Mouse (Mus musculus) C2C12 (cell line): ENCODE measurements around the gene Mbd4. TPM values are rescaled to one million over a fixed set of nuclear protein-coding genes. Genes with fewer than 3 reads are reported as not detected.
"Not testable (repeated sequence)": the region's sequence is repeated elsewhere in the genome, so short reads cannot be mapped to it uniquely, and the experiment has no call there.

Source experiments
- H3K27me3 ChIP-seq: one replicate; pipeline ENCODE4 v1.6.1; 2011; ENCODE audit not compliant: control insufficient read depth, insufficient read depth, insufficient read length
- H3K36me3 ChIP-seq: one replicate; pipeline ENCODE4 v1.6.1; 2011; ENCODE audit not compliant: control insufficient read depth, insufficient read depth
- H3K4me3 ChIP-seq: one replicate; pipeline ENCODE4 v1.5.1; 2011; ENCODE audit warnings: mild to moderate bottlenecking, control low read depth; ENCODE audit not compliant: poor library complexity, insufficient read depth, severe bottlenecking
- H3K79me2 ChIP-seq: one replicate; pipeline ENCODE4 v1.6.1; 2011; ENCODE audit not compliant: control insufficient read depth, insufficient read depth
- H3K79me3 ChIP-seq: one replicate; pipeline ENCODE4 v1.6.1; 2011; ENCODE audit warnings: low read depth, control low read depth
- H3ac ChIP-seq: one replicate; pipeline ENCODE3; 2011; ENCODE audit warnings: low read depth; ENCODE audit not compliant: control insufficient read depth, insufficient read length
- CEBPB ChIP-seq: IDR thresholded peaks from one replicate; pipeline ENCODE4 v1.6.1; 2011; ENCODE audit warnings: low read depth, mild to moderate bottlenecking, control low read depth, moderate library complexity
- CTCF ChIP-seq: IDR thresholded peaks from one replicate; pipeline ENCODE4 v1.5.1; 2011; ENCODE audit not compliant: control insufficient read depth, insufficient read depth, insufficient read length
- FOSL1 ChIP-seq: IDR thresholded peaks from one replicate; pipeline ENCODE4 v1.8.0; 2011; ENCODE audit warnings: mild to moderate bottlenecking, low read length; ENCODE audit not compliant: poor library complexity, insufficient read depth, severe bottlenecking
- MAX ChIP-seq: IDR thresholded peaks from one replicate; pipeline ENCODE4 v1.6.1; 2011; ENCODE audit warnings: mild to moderate bottlenecking, control low read depth
- MYOD1 ChIP-seq: IDR thresholded peaks from one replicate; pipeline ENCODE4 v1.6.1; 2011; ENCODE audit warnings: low read depth; ENCODE audit not compliant: control insufficient read depth, insufficient read length
- MYOG ChIP-seq: IDR thresholded peaks from one replicate; pipeline ENCODE4 v1.6.1; 2011; ENCODE audit not compliant: control insufficient read depth, insufficient read length; ENCODE audit errors: extremely low read depth
- USF1 ChIP-seq: IDR thresholded peaks from one replicate; pipeline ENCODE4 v1.6.1; 2011; ENCODE audit warnings: low read depth, mild to moderate bottlenecking, control low read depth, moderate library complexity
- polyA plus RNA-seq: library from polyadenylated mRNA; unstranded; fragments of >200 nt; fragmentation: generic; extraction: Trizol; gene quantifications from one replicate; pipeline ENCODE4 v1.2.1, GENCODE M21; 2012; ENCODE audit warnings: missing spikeins

Gene Mbd4
- polyA plus RNA-seq, 1 experiment, result 1.4 TPM

- Histone ChIP-seq H3K79me3 (no peaks in the 10 kb centered on the region), H3K27me3 (no peaks in the 10 kb centered on the region), H3ac (no peak overlapping the region), H3K79me2 (no peaks in the 10 kb centered on the region), H3K4me3 (no peak overlapping the region), H3K36me3 (no peaks in the 10 kb centered on the region)
- TF ChIP-seq CEBPB (no peak), USF1 (no peak), CTCF (no peak), MAX (no peak), FOSL1 (no peak), MYOD1 (no peak), MYOG (no peak)
Observed at GRCm38 (mm10) chr6:115832152-115832850, 20.9 kb downstream of the Mbd4 start.

DNA sequence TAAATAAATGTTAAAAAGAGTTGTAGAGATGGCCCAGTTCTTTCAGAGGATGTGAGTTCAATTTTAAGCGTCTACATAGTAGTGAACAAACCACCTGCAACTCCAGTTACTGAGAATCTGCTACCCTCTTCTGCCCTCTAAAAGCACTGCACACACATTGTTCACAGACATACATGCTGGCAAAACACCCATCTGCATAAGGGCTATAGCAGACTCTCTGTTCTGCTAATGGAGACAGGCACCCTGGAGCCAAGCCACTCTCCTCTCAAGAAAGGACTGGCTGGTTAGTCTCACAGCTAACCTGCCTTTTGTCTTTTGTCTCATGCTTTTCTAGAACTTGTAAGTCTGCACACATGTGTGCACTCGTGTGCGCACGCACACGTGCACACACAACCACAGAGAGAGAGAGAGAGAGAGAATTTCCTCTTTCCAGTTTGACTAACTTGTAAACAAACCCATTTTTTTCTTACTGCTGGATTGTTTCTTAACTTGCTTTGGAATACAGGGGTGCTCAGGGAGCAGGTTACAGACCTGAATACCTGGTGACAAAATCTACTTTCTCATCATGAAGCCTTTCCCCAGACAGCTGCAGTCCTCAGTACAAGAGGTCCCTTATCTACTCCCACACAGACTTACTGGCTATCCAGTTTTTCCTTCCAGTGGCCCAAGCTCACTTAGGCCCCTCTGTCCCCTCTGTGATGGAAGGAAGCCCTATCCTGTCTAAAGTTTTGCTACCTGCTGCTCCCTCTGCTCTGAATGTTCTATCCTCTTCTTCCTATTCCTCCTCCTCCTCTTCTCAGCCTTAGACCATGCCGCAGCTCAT is 22.2 kb downstream of the Mbd4 start:
- no peak overlapping the region for H3K4me3 ChIP-seq
- H3K79me2 ChIP-seq, result no peaks in the 10 kb centered on the region
- TF ChIP-seq CTCF, result no peak
- TF ChIP-seq FOSL1, result no peak
- no peak for TF ChIP-seq CEBPB
- TF ChIP-seq MYOG, result no peak
- no peak for TF ChIP-seq USF1
- no peak for TF ChIP-seq MYOD1
- TF ChIP-seq MAX, result no peak
- H3K36me3 ChIP-seq, result no peaks in the 10 kb centered on the region
- H3ac ChIP-seq, result no peak overlapping the region
- H3K79me3 ChIP-seq, result no peaks in the 10 kb centered on the region
- H3K27me3 ChIP-seq, result no peaks in the 10 kb centered on the region

GRCm38 (mm10) chr6:115823850-115824464 is 29.2 kb downstream of the Mbd4 start:
- not testable (repeated sequence) for H3K79me2 ChIP-seq, H3K79me3 ChIP-seq, H3K4me3 ChIP-seq, H3ac ChIP-seq, H3K36me3 ChIP-seq
- TF ChIP-seq CTCF, result peak; percentile 38
- H3K27me3 ChIP-seq, result peaks cover 20% of the 10 kb centered on the region

GRCm38 (mm10) chr6:115821216-115821993 is 31.8 kb downstream of the Mbd4 start:
- no peak overlapping the region for H3K4me3 ChIP-seq
- peaks cover 28% of the 10 kb centered on the region for H3K27me3 ChIP-seq
- H3K79me2 ChIP-seq, result no peaks in the 10 kb centered on the region
- H3K36me3 ChIP-seq, result no peaks in the 10 kb centered on the region
- TF ChIP-seq CEBPB, result no peak
- no peak for TF ChIP-seq MAX
- no peak for TF ChIP-seq MYOD1
- no peak for TF ChIP-seq USF1
- TF ChIP-seq CTCF, result no peak
- no peak for TF ChIP-seq MYOG
- TF ChIP-seq FOSL1, result no peak
- no peak overlapping the region for H3ac ChIP-seq
- no peaks in the 10 kb centered on the region for H3K79me3 ChIP-seq

- Histone ChIP-seq H3K4me3 (no peak overlapping the region), H3ac (no peak overlapping the region), H3K79me2 (no peaks in the 10 kb centered on the region), H3K27me3 (peaks cover 31% of the 10 kb centered on the region), H3K36me3 (no peaks in the 10 kb centered on the region), H3K79me3 (no peaks in the 10 kb centered on the region)
- TF ChIP-seq USF1 (no peak), FOSL1 (no peak), MYOG (no peak), MAX (no peak), CEBPB (no peak), MYOD1 (no peak), CTCF (no peak)
Observed at GRCm38 (mm10) chr6:115818129-115818528, 35.0 kb downstream of the Mbd4 start.
